Mouse (Mus musculus): ENCODE measurements around the gene Carmil2. TPM values are rescaled to one million over a fixed set of nuclear protein-coding genes. Genes with fewer than 3 reads are reported as not detected.

The Carmil2 gene
- polyA plus RNA-seq, 1 experiment from 2014 or later = 0.77 TPM

- TF ChIP-seq CTCF (IDR thresholded peaks at IDR 0.05; ENCODE audit: low read depth) = no peak
- H3K27me3 ChIP-seq (replicated peaks; ENCODE audit: control insufficient read depth, insufficient read depth, low read length) = no peaks in the 10 kb centered on the region
- 68% methylated on average over 8 of the region's 8 CpGs for WGBS
- H3K4me1 ChIP-seq (replicated peaks; ENCODE audit: control insufficient read depth, insufficient read depth, low read length) = no peaks in the 10 kb centered on the region
- H3K27ac ChIP-seq (ENCODE audit: low read depth, low read length) = no peak overlapping the region
- ATAC-seq = no peak
- H3K4me3 ChIP-seq (ENCODE audit: low read depth, low read length) = no peak overlapping the region
- no peaks in the 10 kb centered on the region for H3K9me3 ChIP-seq (ENCODE audit: control insufficient read depth)
- no peak overlapping the region for H3K9ac ChIP-seq (ENCODE audit: low read depth, low read length)
- no peak overlapping the region for H3K4me2 ChIP-seq (replicated peaks; ENCODE audit: low read depth)
- peaks cover 20% of the 10 kb centered on the region; the same call in 1 of the 2 replicates for H3K36me3 ChIP-seq (ENCODE audit: control insufficient read depth, insufficient read depth)
Measured at GRCm38 (mm10) chr8:105687512-105687911, 1.4 kb downstream of the Carmil2 start.

GRCm38 (mm10) chr8:105688242-105688752 lies 2.2 kb downstream of the Carmil2 start:
- Histone ChIP-seq H3K9ac (ENCODE audit: low read depth, low read length) (no peak overlapping the region), H3K27me3 (replicated peaks; ENCODE audit: control insufficient read depth, insufficient read depth, low read length) (no peaks in the 10 kb centered on the region), H3K4me1 (replicated peaks; ENCODE audit: control insufficient read depth, insufficient read depth, low read length) (no peaks in the 10 kb centered on the region), H3K27ac (ENCODE audit: low read depth, low read length) (no peak overlapping the region), H3K36me3 (ENCODE audit: control insufficient read depth, insufficient read depth) (peaks cover 13% of the 10 kb centered on the region; the same call in 1 of the 2 replicates), H3K4me3 (ENCODE audit: low read depth, low read length) (no peak overlapping the region), H3K9me3 (ENCODE audit: control insufficient read depth) (no peaks in the 10 kb centered on the region), H3K4me2 (replicated peaks; ENCODE audit: low read depth) (no peak overlapping the region)
- no peak for ATAC-seq
- no peak for TF ChIP-seq CTCF (IDR thresholded peaks at IDR 0.05; ENCODE audit: low read depth)
- WGBS = 51% methylated on average over 14 of the region's 14 CpGs

GRCm38 (mm10) chr8:105689256-105689982 lies 3.3 kb downstream of the Carmil2 start:
- Histone ChIP-seq H3K4me1 (replicated peaks; ENCODE audit: control insufficient read depth, insufficient read depth, low read length) (peaks cover 5% of the 10 kb centered on the region; the same call in 1 of the 2 replicates), H3K4me2 (replicated peaks; ENCODE audit: low read depth) (no peak overlapping the region), H3K9ac (ENCODE audit: low read depth, low read length) (no peak overlapping the region), H3K36me3 (ENCODE audit: control insufficient read depth, insufficient read depth) (0 out of 2 replicates have a peak, but pooled peaks cover 2% of the 10 kb centered on the region), H3K9me3 (ENCODE audit: control insufficient read depth) (no peaks in the 10 kb centered on the region), H3K27ac (ENCODE audit: low read depth, low read length) (no peak overlapping the region), H3K27me3 (replicated peaks; ENCODE audit: control insufficient read depth, insufficient read depth, low read length) (peaks cover 2% of the 10 kb centered on the region; the same call in 1 of the 2 replicates), H3K4me3 (ENCODE audit: low read depth, low read length) (no peak overlapping the region)
- TF ChIP-seq CTCF (IDR thresholded peaks at IDR 0.05; ENCODE audit: low read depth) = no peak
- 68% methylated on average over 35 of the region's 35 CpGs for WGBS
- ATAC-seq = no peak

- WGBS = 95% methylated on average over 9 of the region's 9 CpGs
- H3K4me3 ChIP-seq (ENCODE audit: low read depth, low read length) = no peak overlapping the region
- H3K4me1 ChIP-seq (replicated peaks; ENCODE audit: control insufficient read depth, insufficient read depth, low read length) = peaks cover 5% of the 10 kb centered on the region; the same call in 1 of the 2 replicates
- no peak for ATAC-seq
- no peaks in the 10 kb centered on the region for H3K9me3 ChIP-seq (ENCODE audit: control insufficient read depth)
- peaks cover 3% of the 10 kb centered on the region; the same call in 1 of the 2 replicates for H3K27me3 ChIP-seq (replicated peaks; ENCODE audit: control insufficient read depth, insufficient read depth, low read length)
- H3K9ac ChIP-seq (ENCODE audit: low read depth, low read length) = no peak overlapping the region
- H3K36me3 ChIP-seq (ENCODE audit: control insufficient read depth, insufficient read depth) = no peaks in the 10 kb centered on the region
- no peak for TF ChIP-seq CTCF (IDR thresholded peaks at IDR 0.05; ENCODE audit: low read depth)
- H3K4me2 ChIP-seq (replicated peaks; ENCODE audit: low read depth) = no peak overlapping the region
- H3K27ac ChIP-seq (ENCODE audit: low read depth, low read length) = no peak overlapping the region
Measured at GRCm38 (mm10) chr8:105689983-105690360, 3.9 kb downstream of the Carmil2 start.

- H3K4me2 ChIP-seq (replicated peaks; ENCODE audit: low read depth) = no peak overlapping the region
- no peak for TF ChIP-seq CTCF (IDR thresholded peaks at IDR 0.05; ENCODE audit: low read depth)
- ATAC-seq = no peak
- 79% methylated on average over 14 of the region's 14 CpGs for WGBS
- H3K4me1 ChIP-seq (replicated peaks; ENCODE audit: control insufficient read depth, insufficient read depth, low read length) = peaks cover 5% of the 10 kb centered on the region; the same call in 1 of the 2 replicates
- no peak overlapping the region for H3K4me3 ChIP-seq (ENCODE audit: low read depth, low read length)
- no peaks in the 10 kb centered on the region for H3K36me3 ChIP-seq (ENCODE audit: control insufficient read depth, insufficient read depth)
- H3K27me3 ChIP-seq (replicated peaks; ENCODE audit: control insufficient read depth, insufficient read depth, low read length) = peaks cover 3% of the 10 kb centered on the region; the same call in 1 of the 2 replicates
- no peaks in the 10 kb centered on the region for H3K9me3 ChIP-seq (ENCODE audit: control insufficient read depth)
- no peak overlapping the region for H3K9ac ChIP-seq (ENCODE audit: low read depth, low read length)
- no peak overlapping the region for H3K27ac ChIP-seq (ENCODE audit: low read depth, low read length)
Measured at GRCm38 (mm10) chr8:105690978-105691377, 4.9 kb downstream of the Carmil2 start.

GRCm38 (mm10) chr8:105692449-105693182 lies 6.5 kb downstream of the Carmil2 start:
- H3K4me1 ChIP-seq (replicated peaks; ENCODE audit: control insufficient read depth, insufficient read depth, low read length) = peaks cover 5% of the 10 kb centered on the region; the same call in 1 of the 2 replicates
- H3K4me3 ChIP-seq (ENCODE audit: low read depth, low read length) = no peak overlapping the region
- ATAC-seq = no peak
- TF ChIP-seq CTCF (IDR thresholded peaks at IDR 0.05; ENCODE audit: low read depth) = no peak
- H3K9ac ChIP-seq (ENCODE audit: low read depth, low read length) = no peak overlapping the region
- H3K36me3 ChIP-seq (ENCODE audit: control insufficient read depth, insufficient read depth) = peaks cover 10% of the 10 kb centered on the region; the same call in 1 of the 2 replicates
- no peak overlapping the region for H3K27ac ChIP-seq (ENCODE audit: low read depth, low read length)
- no peaks in the 10 kb centered on the region for H3K9me3 ChIP-seq (ENCODE audit: control insufficient read depth)
- 92% methylated on average over 11 of the region's 11 CpGs for WGBS
- peaks cover 3% of the 10 kb centered on the region; the same call in 1 of the 2 replicates for H3K27me3 ChIP-seq (replicated peaks; ENCODE audit: control insufficient read depth, insufficient read depth, low read length)
- no peak overlapping the region for H3K4me2 ChIP-seq (replicated peaks; ENCODE audit: low read depth)
